Mouse (Mus musculus): ENCODE data around the gene Sema4d. TPM values are rescaled to one million over a fixed set of nuclear protein-coding genes. Genes with fewer than 3 reads are reported as not detected.
A peak's percentile ranks its signal among the peaks of the same experiment; 100 is the strongest.
"Not testable (repeated sequence)": the region's sequence is repeated elsewhere in the genome, so short reads cannot be mapped to it uniquely, and the experiment has no call there.

The Sema4d gene
- polyA plus RNA-seq, 1 experiment from 2014 or later = 7.1 TPM

DNA sequence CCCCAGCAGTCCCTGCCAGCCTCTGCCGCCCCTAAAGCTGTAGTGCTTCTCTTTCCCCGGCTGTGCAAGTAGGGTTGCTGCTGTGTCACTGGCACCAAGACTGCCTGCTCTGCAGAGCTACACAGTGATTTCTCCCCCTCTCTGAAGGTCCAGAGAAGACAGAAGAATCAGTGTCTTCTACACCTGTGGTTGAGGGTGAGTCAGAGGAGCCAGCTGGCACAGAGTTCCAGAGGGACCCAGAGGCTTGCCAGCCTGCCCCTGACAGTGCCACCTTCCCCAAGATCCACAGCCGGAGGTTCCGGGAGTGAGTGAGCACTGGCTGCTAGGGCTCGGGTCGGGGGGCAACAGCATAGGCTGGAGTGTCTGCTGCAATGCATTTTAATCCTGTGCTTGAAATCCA is 114.9 kb downstream of the Sema4d start:
- no peaks in the 10 kb centered on the region for H3K27me3 ChIP-seq
- H3K27ac ChIP-seq = no peak overlapping the region
- no peaks in the 10 kb centered on the region for H3K4me1 ChIP-seq (replicated peaks)
- H3K36me3 ChIP-seq = peaks cover 98% of the 10 kb centered on the region
- H3K9ac ChIP-seq (replicated peaks) = no peak overlapping the region
- no peaks in the 10 kb centered on the region for H3K9me3 ChIP-seq
- no peak for ATAC-seq
- H3K4me3 ChIP-seq (replicated peaks) = no peak overlapping the region
- WGBS = 92% methylated on average over 6 of the region's 6 CpGs
- H3K4me2 ChIP-seq (replicated peaks) = no peak overlapping the region

DNA sequence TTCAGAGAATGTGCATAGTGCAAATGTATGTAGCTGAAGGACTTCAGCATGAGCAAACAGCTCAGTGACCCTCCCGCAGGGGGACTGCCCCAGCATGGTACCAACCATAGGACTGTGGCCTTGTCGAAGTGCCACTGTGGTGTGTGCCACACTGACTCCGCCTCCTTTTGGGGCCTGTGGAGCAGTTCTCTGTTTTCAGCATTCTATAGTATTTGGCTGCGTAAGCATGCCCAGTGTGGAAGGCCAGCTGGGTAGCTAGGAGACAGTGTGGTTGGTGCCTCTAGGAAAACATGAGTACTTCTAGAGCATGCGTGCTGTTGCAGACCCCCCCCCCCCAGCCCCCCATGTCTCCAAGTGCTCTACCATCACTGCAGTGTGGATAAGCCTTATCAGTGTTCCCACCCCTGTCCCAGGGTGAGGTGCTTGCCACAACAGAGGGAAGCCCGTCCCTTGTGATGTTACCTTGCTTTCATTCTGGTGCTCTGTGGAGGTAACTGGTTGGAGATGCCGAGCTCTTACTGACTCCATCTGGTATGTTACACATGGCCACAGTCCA is 115.8 kb downstream of the Sema4d start:
- Histone ChIP-seq H3K9ac (replicated peaks) (no peak overlapping the region), H3K4me3 (replicated peaks) (no peak overlapping the region), H3K36me3 (peaks cover 97% of the 10 kb centered on the region), H3K27me3 (no peaks in the 10 kb centered on the region), H3K27ac (no peak overlapping the region), H3K4me2 (replicated peaks) (no peak overlapping the region), H3K4me1 (replicated peaks) (no peaks in the 10 kb centered on the region), H3K9me3 (no peaks in the 10 kb centered on the region)
- 95% methylated on average over 7 of the region's 7 CpGs for WGBS
- no peak for ATAC-seq

DNA sequence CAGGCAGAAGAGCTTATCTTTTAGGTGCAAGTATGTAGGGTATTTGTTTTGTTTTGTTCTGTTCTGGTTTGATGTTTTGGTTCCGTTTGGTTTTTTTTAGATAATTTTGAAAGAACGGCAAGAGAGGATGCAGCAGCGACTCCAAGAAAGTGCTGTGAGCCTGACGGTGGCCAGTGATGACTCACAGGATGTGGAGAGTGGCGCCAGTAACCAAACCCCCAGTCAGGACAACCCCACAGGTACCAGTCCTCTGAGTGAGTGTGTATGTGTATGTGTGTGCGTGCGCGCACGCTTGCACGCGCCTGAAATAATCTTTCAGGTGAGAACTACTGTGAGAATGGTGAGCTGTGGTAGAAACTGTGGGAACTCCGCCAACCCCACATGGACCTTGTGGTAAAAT is 116.5 kb downstream of the Sema4d start:
- Histone ChIP-seq H3K27me3 (no peaks in the 10 kb centered on the region), H3K4me3 (replicated peaks) (no peak overlapping the region), H3K36me3 (peaks cover 91% of the 10 kb centered on the region), H3K4me2 (replicated peaks) (no peak overlapping the region), H3K9me3 (no peaks in the 10 kb centered on the region), H3K27ac (no peak overlapping the region), H3K4me1 (replicated peaks) (no peaks in the 10 kb centered on the region), H3K9ac (replicated peaks) (no peak overlapping the region)
- 96% methylated on average over 12 of the region's 12 CpGs for WGBS
- ATAC-seq = no peak

DNA sequence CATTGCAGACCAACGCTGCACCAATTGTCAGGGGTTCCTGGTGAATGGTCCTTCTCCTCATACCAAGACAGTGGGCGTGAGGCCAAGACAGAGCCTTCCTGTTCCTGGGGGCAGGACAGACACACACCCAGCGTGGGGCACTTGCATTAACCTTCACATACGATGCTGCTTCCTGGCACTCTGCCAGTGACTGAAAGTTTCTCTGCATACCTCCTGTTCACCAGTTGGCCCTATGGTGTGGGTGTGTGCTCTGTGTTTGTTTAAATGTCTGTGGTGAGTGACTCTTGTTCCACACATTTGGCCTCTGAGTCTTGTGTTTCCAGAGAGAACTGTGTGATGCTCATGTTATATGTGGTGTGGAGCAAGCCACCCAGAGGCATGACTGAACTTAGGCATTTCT is 116.9 kb downstream of the Sema4d start:
- WGBS = 93% methylated on average over 4 of the region's 4 CpGs
- no peak for ATAC-seq

DNA sequence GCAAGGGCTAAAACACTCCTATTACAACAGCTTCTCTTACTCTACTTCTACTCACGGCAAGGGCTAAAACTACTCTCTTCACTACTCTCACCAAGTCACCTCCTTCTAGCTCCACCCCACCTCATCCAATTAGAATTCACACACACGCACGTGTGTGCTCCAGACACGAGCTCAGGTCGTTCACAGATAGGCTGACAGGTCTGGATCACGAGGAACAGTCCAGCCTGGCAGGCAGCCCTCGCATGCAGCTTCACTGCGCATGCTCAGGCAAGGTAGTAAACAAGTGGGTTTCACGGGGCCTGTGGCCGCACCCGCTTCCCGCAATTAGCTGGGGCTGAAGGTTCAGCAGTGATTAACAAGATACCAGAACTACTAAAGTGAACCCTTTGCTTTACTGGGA is 125.4 kb downstream of the Sema4d start:
- H3K4me1 ChIP-seq (replicated peaks); ATAC-seq; H3K4me3 ChIP-seq (replicated peaks); H3K9me3 ChIP-seq; H3K27me3 ChIP-seq; H3K27ac ChIP-seq; H3K9ac ChIP-seq (replicated peaks); H3K4me2 ChIP-seq (replicated peaks): not testable (repeated sequence)
- 94% methylated on average over 12 of the region's 12 CpGs for WGBS
- peaks cover 83% of the 10 kb centered on the region for H3K36me3 ChIP-seq

More for the DNA sequence above, 116.9 kb downstream of the Sema4d start:
- H3K27me3 ChIP-seq = no peaks in the 10 kb centered on the region
- no peak overlapping the region for H3K27ac ChIP-seq
- H3K36me3 ChIP-seq = peaks cover 90% of the 10 kb centered on the region
- H3K9ac ChIP-seq (replicated peaks) = no peak overlapping the region
- no peak overlapping the region for H3K4me2 ChIP-seq (replicated peaks)
- no peak overlapping the region for H3K4me3 ChIP-seq (replicated peaks)
- H3K4me1 ChIP-seq (replicated peaks) = no peaks in the 10 kb centered on the region
- H3K9me3 ChIP-seq = no peaks in the 10 kb centered on the region

DNA sequence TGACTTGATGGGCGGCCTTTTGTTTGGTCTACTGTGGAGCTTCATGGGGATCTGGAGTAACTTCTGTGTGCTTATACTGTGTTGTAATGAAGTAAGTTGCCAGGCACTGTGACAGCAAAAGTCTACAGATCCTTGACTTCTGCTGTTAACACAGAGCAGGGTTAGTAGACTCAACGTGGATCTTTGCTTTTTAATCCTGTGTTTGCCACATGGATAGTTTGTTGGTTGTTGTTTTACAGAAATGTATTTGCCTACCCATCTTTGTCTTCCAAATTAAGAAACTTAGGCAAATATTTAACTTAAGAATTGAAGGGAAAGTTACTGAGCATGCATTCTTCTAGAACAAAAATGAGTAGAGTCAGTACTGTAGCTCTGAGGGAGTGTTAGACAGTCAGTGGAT is 130.0 kb downstream of the Sema4d start:
- Histone ChIP-seq H3K9ac (replicated peaks) (no peak overlapping the region), H3K27me3 (no peaks in the 10 kb centered on the region), H3K4me3 (replicated peaks) (no peak overlapping the region), H3K4me1 (replicated peaks) (no peaks in the 10 kb centered on the region), H3K27ac (no peak overlapping the region), H3K9me3 (no peaks in the 10 kb centered on the region), H3K36me3 (peaks cover 93% of the 10 kb centered on the region), H3K4me2 (replicated peaks) (no peak overlapping the region)
- no peak for ATAC-seq
- WGBS = 96% methylated on average over 2 of the region's 2 CpGs

DNA sequence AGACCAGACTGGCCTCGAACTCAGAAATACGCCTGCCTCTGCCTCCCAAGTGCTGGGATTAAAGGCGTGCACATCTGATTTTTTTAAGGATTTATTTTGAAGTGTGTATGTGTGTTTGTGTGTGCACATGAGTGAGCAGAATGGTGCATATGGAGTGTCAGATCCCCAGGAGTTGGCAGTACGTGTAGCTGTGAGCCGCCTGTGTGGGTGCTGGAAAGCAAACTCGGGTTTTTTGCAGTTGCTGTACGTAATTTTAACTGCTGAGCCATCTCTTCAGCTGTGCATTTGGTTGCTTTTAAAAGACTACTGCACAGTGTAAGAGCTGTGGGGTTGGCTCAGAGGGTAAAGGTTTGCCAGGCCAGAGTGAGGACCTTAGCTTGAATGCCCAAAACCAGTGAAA is 134.0 kb downstream of the Sema4d start:
- Histone ChIP-seq H3K9ac (replicated peaks) (no peak overlapping the region), H3K4me3 (replicated peaks) (no peak overlapping the region), H3K9me3 (no peaks in the 10 kb centered on the region), H3K27me3 (no peaks in the 10 kb centered on the region), H3K4me1 (replicated peaks) (no peaks in the 10 kb centered on the region), H3K36me3 (peaks cover 94% of the 10 kb centered on the region), H3K4me2 (replicated peaks) (no peak overlapping the region), H3K27ac (no peak overlapping the region)
- ATAC-seq = no peak
- 95% methylated on average over 7 of the region's 7 CpGs for WGBS

DNA sequence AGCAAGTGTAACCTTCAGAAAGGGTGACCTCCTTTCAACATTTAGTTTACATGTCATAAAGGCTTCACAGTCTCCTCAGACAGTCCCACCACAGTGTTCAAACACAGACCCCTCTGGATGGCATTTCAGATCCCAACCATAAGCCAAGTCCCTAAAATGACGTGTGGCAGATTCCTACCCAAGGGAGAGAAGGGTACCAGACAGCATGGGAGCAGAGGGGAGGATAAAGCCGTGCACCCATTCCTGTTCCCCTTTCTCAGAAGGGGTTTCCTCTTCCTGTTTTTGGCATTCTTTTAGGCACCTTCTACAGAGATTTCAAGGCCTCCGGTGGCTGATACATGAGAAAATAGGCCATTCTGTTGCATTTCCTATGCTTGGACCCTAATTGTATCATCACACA is 135.5 kb downstream of the Sema4d start:
- Histone ChIP-seq H3K4me3 (replicated peaks) (no peak overlapping the region), H3K4me1 (replicated peaks) (no peaks in the 10 kb centered on the region), H3K27me3 (no peaks in the 10 kb centered on the region), H3K9ac (replicated peaks) (no peak overlapping the region), H3K9me3 (no peaks in the 10 kb centered on the region), H3K36me3 (peaks cover 94% of the 10 kb centered on the region), H3K4me2 (replicated peaks) (no peak overlapping the region), H3K27ac (no peak overlapping the region)
- no peak for ATAC-seq
- WGBS = 94% methylated on average over 3 of the region's 3 CpGs

DNA sequence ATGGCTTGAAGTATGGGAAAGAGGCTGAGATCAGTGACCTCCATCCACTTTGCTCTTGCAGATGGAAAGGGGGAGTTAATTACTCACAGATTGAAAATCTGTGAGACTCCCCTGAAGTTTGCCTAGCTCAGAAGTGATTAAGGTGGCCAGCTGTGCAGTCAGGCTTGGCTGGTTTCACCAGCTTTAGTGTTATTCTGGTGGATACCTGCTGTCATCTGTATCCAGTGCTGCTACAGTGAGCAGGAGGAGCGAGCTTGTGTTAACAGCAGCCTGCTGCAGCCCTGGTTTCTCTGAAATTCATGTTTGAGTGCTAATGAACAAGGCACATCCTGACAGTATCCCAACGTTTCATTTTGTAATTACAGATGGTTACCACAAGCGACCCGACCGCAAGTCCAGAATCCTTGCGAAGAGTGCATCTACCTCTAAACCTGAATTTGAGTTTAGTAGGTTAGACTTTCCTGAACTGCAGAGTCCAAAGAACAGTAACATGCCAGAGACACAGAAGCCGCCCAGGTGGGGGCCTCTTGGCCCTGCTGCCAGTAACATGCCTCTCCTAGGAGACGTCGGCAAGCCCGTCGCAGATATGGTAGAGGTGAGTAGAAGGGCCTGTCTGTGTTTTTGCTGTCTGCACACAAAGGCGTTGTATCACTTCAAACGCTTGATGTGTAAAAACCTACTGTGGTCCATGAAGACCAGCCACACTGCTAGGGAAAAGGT is 136.9 kb downstream of the Sema4d start:
- Histone ChIP-seq H3K27ac (no peak overlapping the region), H3K27me3 (no peaks in the 10 kb centered on the region), H3K9ac (replicated peaks) (no peak overlapping the region), H3K9me3 (no peaks in the 10 kb centered on the region), H3K4me1 (replicated peaks) (peaks cover 8% of the 10 kb centered on the region), H3K4me2 (replicated peaks) (no peak overlapping the region), H3K4me3 (replicated peaks) (no peak overlapping the region), H3K36me3 (peaks cover 82% of the 10 kb centered on the region)
- WGBS = 98% methylated on average over 13 of the region's 13 CpGs
- no peak for ATAC-seq

DNA sequence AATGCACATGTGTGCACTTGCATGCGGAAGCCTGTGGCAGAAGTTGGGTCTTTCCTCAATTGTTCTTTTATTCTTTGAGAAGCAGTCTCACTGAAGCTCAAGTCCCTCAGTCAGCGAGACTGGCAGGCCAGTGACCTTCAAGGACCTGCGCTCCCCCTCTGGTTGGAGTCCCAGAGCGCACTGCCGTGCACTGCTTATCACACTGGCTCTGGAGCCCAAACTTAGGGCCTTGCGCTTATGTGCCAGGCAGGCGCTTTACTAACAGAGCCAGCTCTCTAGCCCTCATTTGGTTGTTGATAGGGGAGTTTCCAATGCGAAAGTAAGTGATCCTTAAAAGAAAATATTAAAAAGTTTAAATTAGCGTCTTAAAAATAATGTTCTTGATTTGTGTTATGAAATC is 139.6 kb downstream of the Sema4d start:
- H3K4me2 ChIP-seq (replicated peaks) = no peak overlapping the region
- H3K27ac ChIP-seq = no peak overlapping the region
- whole genome bisulfite sequencing = 95% methylated on average over 9 of the region's 9 CpGs
- ATAC-seq = no peak
- H3K4me3 ChIP-seq (replicated peaks) = no peak overlapping the region
- no peaks in the 10 kb centered on the region for H3K9me3 ChIP-seq
- no peaks in the 10 kb centered on the region for H3K27me3 ChIP-seq
- H3K36me3 ChIP-seq = peaks cover 57% of the 10 kb centered on the region
- H3K4me1 ChIP-seq (replicated peaks) = peaks cover 14% of the 10 kb centered on the region
- no peak overlapping the region for H3K9ac ChIP-seq (replicated peaks)

DNA sequence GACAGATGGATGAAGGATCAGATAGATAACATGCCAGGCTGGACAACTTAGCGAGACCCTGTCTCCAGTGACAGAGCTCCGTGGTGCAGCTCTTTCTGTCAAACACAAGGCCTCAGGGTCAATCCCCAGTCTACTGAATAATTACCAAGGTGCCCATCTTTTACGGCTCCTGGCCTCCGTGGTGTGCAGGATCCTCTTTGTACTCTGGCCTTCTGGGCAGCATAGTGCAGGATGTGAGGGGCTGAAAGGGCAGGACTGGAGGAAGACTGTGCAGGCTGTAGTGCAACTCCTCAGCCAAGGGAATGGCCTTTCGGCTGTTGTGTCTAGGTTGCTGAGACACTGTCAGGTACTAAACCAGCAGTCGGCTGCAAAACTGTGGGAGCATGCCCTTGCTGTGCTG is 140.4 kb downstream of the Sema4d start:
- Histone ChIP-seq H3K27ac (no peak overlapping the region), H3K4me3 (replicated peaks) (no peak overlapping the region), H3K9me3 (no peaks in the 10 kb centered on the region), H3K27me3 (no peaks in the 10 kb centered on the region), H3K4me1 (replicated peaks) (peaks cover 14% of the 10 kb centered on the region), H3K36me3 (peaks cover 49% of the 10 kb centered on the region), H3K9ac (replicated peaks) (no peak overlapping the region), H3K4me2 (replicated peaks) (no peak overlapping the region)
- no peak for ATAC-seq
- 96% methylated on average over 6 of the region's 6 CpGs for WGBS

DNA sequence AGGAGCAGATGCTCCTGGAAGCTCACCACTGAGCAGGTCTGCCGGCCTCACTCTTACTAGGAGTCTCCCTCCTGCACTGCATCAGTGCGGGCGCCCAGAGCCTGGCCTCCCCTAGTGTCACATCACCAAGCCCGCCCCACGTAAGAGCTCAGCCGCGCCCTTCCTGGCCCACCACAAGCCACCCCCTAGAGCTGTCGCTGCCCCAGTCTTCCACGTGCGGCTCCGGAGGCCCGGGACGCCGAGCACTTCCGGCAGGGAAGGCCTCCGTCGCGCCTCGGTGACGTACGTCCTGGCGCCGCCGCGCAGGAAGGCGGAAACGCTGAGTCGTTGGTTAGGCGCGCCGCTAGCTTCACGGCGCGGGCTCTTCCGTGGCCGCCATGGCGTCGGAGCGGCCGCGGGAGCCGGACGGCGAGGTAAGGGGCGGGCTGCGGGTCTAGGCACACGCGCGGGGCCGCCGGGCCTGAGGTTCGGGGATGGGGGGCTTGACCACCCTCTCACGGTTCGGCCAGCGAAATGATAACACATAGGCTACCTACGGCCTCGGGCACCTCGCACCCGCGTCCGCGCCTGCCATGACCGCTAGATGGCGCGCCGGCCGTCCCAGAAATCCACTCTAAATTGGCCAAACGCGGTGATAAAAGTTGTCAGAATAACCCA is 142.0 kb downstream of the Sema4d start, which contains the start of gene Secisbp2:
Gene Secisbp2, plus strand, starts transcription at position 290 of the 657 bp plus-strand sequence.
- peak within 1 kb of the TSS; percentile 75 for H3K9ac ChIP-seq (replicated peaks)
- peak within 1 kb of the TSS; percentile 84 for H3K27ac ChIP-seq
- H3K4me2 ChIP-seq (replicated peaks) = peak within 1 kb of the TSS; percentile 66
- WGBS = under 1% methylated on average over 58 of the region's 69 CpGs
- no peaks in the 10 kb centered on the region for H3K27me3 ChIP-seq
- H3K9me3 ChIP-seq = no peaks in the 10 kb centered on the region
- H3K4me3 ChIP-seq (replicated peaks) = peak within 1 kb of the TSS; percentile 54
- ATAC-seq = peak; percentile 96
- peaks cover 29% of the 10 kb centered on the region for H3K4me1 ChIP-seq (replicated peaks)
- H3K36me3 ChIP-seq = peaks cover 33% of the 10 kb centered on the region

Data from midbrain, embryonic 13.5 days (tissue).